Mouse (Mus musculus): ENCODE measurements at regions not wholly inside any gene's neighbourhood (a gene's known extent, or its start where the extent isn't known, plus 50 kb on each side); places are given as distances from the start of the nearest gene placed in this dataset.

GRCm38 (mm10) chr14:86063620-86063943, 1077.5 kb downstream of the Diaph3 start:
- no peak for TF ChIP-seq ZC3H11A (IDR thresholded peaks at IDR 0.05; ENCODE audit: borderline replicate concordance, low read depth, low read length)
- TF ChIP-seq ZNF384 (IDR thresholded peaks at IDR 0.05; ENCODE audit: low read depth, low read length): no peak

Measured in ES-E14 (cell line).